Mouse (Mus musculus): ENCODE results near the gene Ipo7. TPM values are rescaled to one million over a fixed set of nuclear protein-coding genes. Genes with fewer than 3 reads are reported as not detected.

The Ipo7 gene
- polyA plus RNA-seq, 2 experiments = 17.4 to 49.2 TPM

GRCm38 (mm10) chr7:110059092-110059785 is 41.2 kb downstream of the Ipo7 start:
- Histone ChIP-seq H3K4me2 (replicated peaks; ENCODE audit: low read depth, low read length, severe bottlenecking) (no peak overlapping the region), H3K27ac (replicated peaks; ENCODE audit: low read depth, low read length) (no peak overlapping the region)

GRCm38 (mm10) chr7:110060106-110060668 is 42.1 kb downstream of the Ipo7 start:
- no peak for ATAC-seq (ENCODE audit: low FRiP score, low read depth)
- no peak for TF ChIP-seq POLR2A (IDR thresholded peaks at IDR 0.05; ENCODE audit: borderline replicate concordance, extremely low read depth, insufficient read depth, insufficient read length)
- DNase-seq (ENCODE audit: low spot score) = peak; percentile 28
- Histone ChIP-seq H3K9ac (ENCODE audit: low read depth, low read length, severe bottlenecking) (peak overlapping the region; percentile 94), H3K4me2 (replicated peaks; ENCODE audit: low read depth, low read length, severe bottlenecking) (peak overlapping the region; percentile 76), H3K27me3 (ENCODE audit: control insufficient read depth, insufficient read depth, low read length) (no peaks in the 10 kb centered on the region), H3K4me1 (ENCODE audit: control insufficient read depth, insufficient read depth, low read length) (peaks cover 14% of the 10 kb centered on the region), H3K4me3 (replicated peaks; ENCODE audit: low read length) (peak overlapping the region; percentile 63), H3K27ac (replicated peaks; ENCODE audit: low read depth, low read length) (peak overlapping the region; percentile 98), H3K9me3 (ENCODE audit: control insufficient read depth, low read length) (no peaks in the 10 kb centered on the region), H3K36me3 (ENCODE audit: control insufficient read depth, insufficient read depth, low read length) (peaks cover 16% of the 10 kb centered on the region)
- 23% methylated on average over 5 of the region's 5 CpGs for WGBS

More at GRCm38 (mm10) chr7:110059092-110059785, 41.2 kb downstream of the Ipo7 start:
- H3K36me3 ChIP-seq (ENCODE audit: control insufficient read depth, insufficient read depth, low read length) = peaks cover 25% of the 10 kb centered on the region
- no peak overlapping the region for H3K4me3 ChIP-seq (replicated peaks; ENCODE audit: low read length)
- H3K27me3 ChIP-seq (ENCODE audit: control insufficient read depth, insufficient read depth, low read length) = no peaks in the 10 kb centered on the region
- peaks cover 14% of the 10 kb centered on the region for H3K4me1 ChIP-seq (ENCODE audit: control insufficient read depth, insufficient read depth, low read length)
- WGBS = 81% methylated on average over 12 of the region's 12 CpGs
- DNase-seq (ENCODE audit: low spot score) (peak; percentile 66), ATAC-seq (ENCODE audit: low FRiP score, low read depth) (no peak)
- no peak for TF ChIP-seq POLR2A (IDR thresholded peaks at IDR 0.05; ENCODE audit: borderline replicate concordance, extremely low read depth, insufficient read depth, insufficient read length)
- no peak overlapping the region for H3K9ac ChIP-seq (ENCODE audit: low read depth, low read length, severe bottlenecking)
- H3K9me3 ChIP-seq (ENCODE audit: control insufficient read depth, low read length) = no peaks in the 10 kb centered on the region

DNA sequence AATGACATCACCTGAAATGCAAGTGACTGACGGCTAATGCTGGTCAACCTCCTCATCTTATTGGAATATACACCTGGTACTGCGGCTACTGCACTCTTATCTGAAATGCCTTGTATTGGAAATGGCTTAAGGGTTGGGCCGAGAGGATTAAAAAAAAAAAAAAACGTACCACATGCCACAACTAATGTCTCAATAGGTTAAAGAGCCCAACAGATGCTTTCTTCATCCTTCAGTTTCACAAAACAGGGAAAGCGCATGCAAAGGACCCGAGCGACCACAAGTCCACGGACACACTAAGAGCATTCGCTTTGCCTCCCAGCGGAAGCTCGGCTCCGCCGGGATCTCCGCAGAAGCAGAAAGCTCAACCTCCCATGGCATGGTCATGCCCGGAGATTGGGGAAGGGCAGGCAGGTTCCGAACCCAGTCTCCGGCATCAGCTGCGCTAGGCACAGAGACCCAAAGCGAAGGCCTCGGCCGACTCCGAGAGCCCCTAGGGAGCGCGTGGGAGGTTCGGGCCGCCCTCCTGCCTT is 42.7 kb downstream of the Ipo7 start:
- H3K36me3 ChIP-seq (ENCODE audit: control insufficient read depth, insufficient read depth, low read length) = peaks cover 15% of the 10 kb centered on the region
- peak overlapping the region; percentile 76 for H3K4me2 ChIP-seq (replicated peaks; ENCODE audit: low read depth, low read length, severe bottlenecking)
- under 1% methylated on average over 26 of the region's 26 CpGs for WGBS
- peak; percentile 0; the same call in 1 of the 2 replicates for ATAC-seq (ENCODE audit: low FRiP score, low read depth)
- no peaks in the 10 kb centered on the region for H3K9me3 ChIP-seq (ENCODE audit: control insufficient read depth, low read length)
- no peak for DNase-seq (ENCODE audit: low spot score)
- peak overlapping the region; percentile 94 for H3K9ac ChIP-seq (ENCODE audit: low read depth, low read length, severe bottlenecking)
- H3K4me3 ChIP-seq (replicated peaks; ENCODE audit: low read length) = peak overlapping the region; percentile 63
- H3K27me3 ChIP-seq (ENCODE audit: control insufficient read depth, insufficient read depth, low read length) = no peaks in the 10 kb centered on the region
- peak overlapping the region; percentile 98 for H3K27ac ChIP-seq (replicated peaks; ENCODE audit: low read depth, low read length)
- peaks cover 14% of the 10 kb centered on the region for H3K4me1 ChIP-seq (ENCODE audit: control insufficient read depth, insufficient read depth, low read length)
- TF ChIP-seq POLR2A (IDR thresholded peaks at IDR 0.05; ENCODE audit: borderline replicate concordance, extremely low read depth, insufficient read depth, insufficient read length) = no peak

DNA sequence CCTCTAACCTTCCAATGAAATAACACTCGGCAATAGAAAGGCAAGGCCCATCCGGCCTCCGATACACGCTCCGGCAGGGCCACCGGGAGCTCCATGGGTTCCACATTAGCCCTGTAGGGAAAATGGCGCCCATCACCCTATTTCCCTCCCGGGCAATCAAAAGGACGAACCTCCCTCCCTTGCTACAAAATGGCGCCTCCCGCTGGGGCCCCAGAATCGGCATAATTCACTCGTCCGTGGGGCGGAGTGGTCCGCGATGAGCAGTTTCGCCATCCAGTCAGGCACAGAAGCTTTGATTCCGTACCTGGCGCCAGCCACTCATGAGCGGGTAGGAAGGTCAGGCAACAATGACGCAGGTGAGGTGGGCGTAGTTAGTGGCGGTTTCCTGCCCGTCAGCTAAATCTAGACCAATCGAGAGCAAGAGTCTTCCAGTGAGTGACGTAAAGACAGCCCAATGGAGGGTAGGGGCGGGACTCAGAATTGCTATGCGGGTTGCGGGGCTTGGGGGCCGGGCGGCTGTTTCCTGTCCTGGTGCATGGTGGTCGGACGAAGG is 43.2 kb downstream of the Ipo7 start, which contains the start of gene Zfp143:
Zfp143 (plus strand) TSS at position 19 of the 553 bp plus-strand sequence.
- peaks cover 11% of the 10 kb centered on the region for H3K36me3 ChIP-seq (ENCODE audit: control insufficient read depth, insufficient read depth, low read length)
- H3K4me1 ChIP-seq (ENCODE audit: control insufficient read depth, insufficient read depth, low read length) = peaks cover 14% of the 10 kb centered on the region
- peak; percentile 78; the same call in 1 of the 2 replicates for TF ChIP-seq POLR2A (IDR thresholded peaks at IDR 0.05; ENCODE audit: borderline replicate concordance, extremely low read depth, insufficient read depth, insufficient read length)
- H3K27ac ChIP-seq (replicated peaks; ENCODE audit: low read depth, low read length) = peak within 1 kb of the TSS; percentile 100
- H3K4me2 ChIP-seq (replicated peaks; ENCODE audit: low read depth, low read length, severe bottlenecking) = peak within 1 kb of the TSS; percentile 76
- no peaks in the 10 kb centered on the region for H3K27me3 ChIP-seq (ENCODE audit: control insufficient read depth, insufficient read depth, low read length)
- peak within 1 kb of the TSS; percentile 94 for H3K9ac ChIP-seq (ENCODE audit: low read depth, low read length, severe bottlenecking)
- H3K4me3 ChIP-seq (replicated peaks; ENCODE audit: low read length) = peak within 1 kb of the TSS; percentile 63
- under 1% methylated on average over 34 of the region's 34 CpGs for WGBS
- H3K9me3 ChIP-seq (ENCODE audit: control insufficient read depth, low read length) = no peaks in the 10 kb centered on the region
- DNase-seq (ENCODE audit: low spot score) = peak; percentile 100
- peak; percentile 98 for ATAC-seq (ENCODE audit: low FRiP score, low read depth)

GRCm38 (mm10) chr7:110061752-110062273 is 43.7 kb downstream of the Ipo7 start:
- TF ChIP-seq POLR2A (IDR thresholded peaks at IDR 0.05; ENCODE audit: borderline replicate concordance, extremely low read depth, insufficient read depth, insufficient read length) = peak; percentile 91; the same call in 1 of the 2 replicates
- peaks cover 9% of the 10 kb centered on the region for H3K36me3 ChIP-seq (ENCODE audit: control insufficient read depth, insufficient read depth, low read length)

More at GRCm38 (mm10) chr7:110061752-110062273, 43.7 kb downstream of the Ipo7 start:
- H3K4me3 ChIP-seq (replicated peaks; ENCODE audit: low read length) = peak overlapping the region; percentile 63
- H3K4me2 ChIP-seq (replicated peaks; ENCODE audit: low read depth, low read length, severe bottlenecking) = peak overlapping the region; percentile 42
- H3K9ac ChIP-seq (ENCODE audit: low read depth, low read length, severe bottlenecking) = peak overlapping the region; percentile 85
- no peak for DNase-seq (ENCODE audit: low spot score)
- peak; percentile 58 for ATAC-seq (ENCODE audit: low FRiP score, low read depth)
- no peaks in the 10 kb centered on the region for H3K9me3 ChIP-seq (ENCODE audit: control insufficient read depth, low read length)
- H3K4me1 ChIP-seq (ENCODE audit: control insufficient read depth, insufficient read depth, low read length) = peaks cover 14% of the 10 kb centered on the region
- no peaks in the 10 kb centered on the region for H3K27me3 ChIP-seq (ENCODE audit: control insufficient read depth, insufficient read depth, low read length)
- H3K27ac ChIP-seq (replicated peaks; ENCODE audit: low read depth, low read length) = peak overlapping the region; percentile 100
- 3% methylated on average over 47 of the region's 48 CpGs for WGBS
